Mouse (Mus musculus): ENCODE data around the gene Runx1. TPM values are rescaled to one million over a fixed set of nuclear protein-coding genes. Genes with fewer than 3 reads are reported as not detected.

Runx1 gene
- polyA plus RNA-seq, 1 experiment from 2014 or later = 2.1 TPM

DNA sequence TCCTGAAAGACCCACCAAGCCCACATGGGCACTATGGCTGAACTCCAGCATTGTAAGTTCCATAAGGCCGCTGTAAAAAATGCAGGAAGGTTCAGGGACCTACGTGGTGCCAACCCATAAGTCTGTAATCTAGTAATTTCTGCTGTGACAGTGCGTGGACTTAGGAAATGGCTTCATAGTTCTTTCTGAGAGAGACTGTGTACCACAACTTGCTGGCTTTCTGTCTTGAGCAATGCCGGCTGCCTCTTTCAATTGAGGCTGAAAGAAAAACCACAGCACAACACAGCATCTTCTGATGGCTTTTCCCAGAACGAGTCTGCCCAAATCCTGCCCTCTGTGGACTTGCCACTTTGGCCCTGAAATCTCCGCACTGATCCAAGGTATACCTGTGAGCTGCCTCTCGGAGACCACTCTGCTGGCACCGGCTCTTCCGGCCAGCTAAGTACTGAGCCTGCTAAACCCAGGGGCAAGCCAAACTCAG is 1.2 kb downstream of the Runx1 start:
- H3K9me3 ChIP-seq (replicated peaks) = no peaks in the 10 kb centered on the region

GRCm38 (mm10) chr16:92824003-92824722 is 1.8 kb downstream of the Runx1 start:
- Histone ChIP-seq H3K9ac (no peak overlapping the region), H3K4me2 (no peak overlapping the region), H3K4me1 (peaks cover 16% of the 10 kb centered on the region), H3K27ac (no peak overlapping the region), H3K36me3 (no peaks in the 10 kb centered on the region), H3K9me3 (replicated peaks) (no peaks in the 10 kb centered on the region), H3K4me3 (replicated peaks) (no peak overlapping the region), H3K27me3 (0 out of 2 replicates have a peak, but pooled peaks cover 5% of the 10 kb centered on the region)
- ATAC-seq (replicated peaks; ENCODE audit: low FRiP score) = no peak
- WGBS = 87% methylated on average over 6 of the region's 6 CpGs

More for the DNA sequence above, 1.2 kb downstream of the Runx1 start:
- Histone ChIP-seq H3K27ac (no peak overlapping the region), H3K9ac (no peak overlapping the region), H3K27me3 (0 out of 2 replicates have a peak, but pooled peaks cover 4% of the 10 kb centered on the region), H3K36me3 (no peaks in the 10 kb centered on the region), H3K4me1 (peaks cover 16% of the 10 kb centered on the region), H3K4me2 (no peak overlapping the region), H3K4me3 (replicated peaks) (no peak overlapping the region)
- 88% methylated on average over 9 of the region's 9 CpGs for WGBS
- ATAC-seq (replicated peaks; ENCODE audit: low FRiP score) = no peak

GRCm38 (mm10) chr16:92823381-92823862 is 2.5 kb downstream of the Runx1 start:
- Histone ChIP-seq H3K9ac (no peak overlapping the region), H3K4me3 (replicated peaks) (no peak overlapping the region), H3K4me2 (no peak overlapping the region), H3K4me1 (peaks cover 16% of the 10 kb centered on the region), H3K27me3 (peaks cover 8% of the 10 kb centered on the region), H3K27ac (no peak overlapping the region), H3K36me3 (no peaks in the 10 kb centered on the region), H3K9me3 (replicated peaks) (no peaks in the 10 kb centered on the region)
- 51% methylated on average over 5 of the region's 5 CpGs for WGBS
- no peak for ATAC-seq (replicated peaks; ENCODE audit: low FRiP score)

DNA sequence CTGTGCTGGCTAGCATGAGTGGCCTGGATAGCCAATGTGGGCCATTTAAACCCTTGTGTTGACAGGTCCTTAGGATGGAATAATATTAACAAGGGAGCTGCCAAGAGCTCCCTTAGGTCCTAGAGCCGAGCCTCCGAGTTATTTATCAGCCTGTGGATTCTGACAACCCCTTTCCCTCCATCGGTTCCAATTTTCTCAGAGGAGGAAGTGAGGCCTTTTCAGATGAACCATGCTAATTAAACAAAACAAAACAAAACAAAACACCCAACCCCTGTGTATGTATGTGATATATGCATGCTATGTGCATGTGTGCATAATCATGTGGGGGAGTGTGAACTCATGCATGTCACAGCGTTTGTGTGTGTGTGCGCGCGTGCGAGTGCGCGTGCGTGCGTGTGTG is 3.3 kb downstream of the Runx1 start:
- WGBS = 75% methylated on average over 12 of the region's 12 CpGs
- Histone ChIP-seq H3K27me3 (peaks cover 8% of the 10 kb centered on the region), H3K36me3 (no peaks in the 10 kb centered on the region), H3K27ac (no peak overlapping the region), H3K4me2 (no peak overlapping the region), H3K4me1 (peaks cover 16% of the 10 kb centered on the region), H3K4me3 (replicated peaks) (no peak overlapping the region), H3K9ac (no peak overlapping the region), H3K9me3 (replicated peaks) (no peaks in the 10 kb centered on the region)
- no peak for ATAC-seq (replicated peaks; ENCODE audit: low FRiP score)

- no peak overlapping the region for H3K4me3 ChIP-seq (replicated peaks)
- H3K4me1 ChIP-seq = peaks cover 16% of the 10 kb centered on the region
- H3K9me3 ChIP-seq (replicated peaks) = no peaks in the 10 kb centered on the region
- no peak overlapping the region for H3K27ac ChIP-seq
- WGBS = 47% methylated on average over 14 of the region's 14 CpGs
- ATAC-seq (replicated peaks; ENCODE audit: low FRiP score) = peak; percentile 71; the same call in 1 of the 2 replicates
- H3K9ac ChIP-seq = no peak overlapping the region
- peaks cover 8% of the 10 kb centered on the region for H3K27me3 ChIP-seq
- H3K4me2 ChIP-seq = no peak overlapping the region
- H3K36me3 ChIP-seq = no peaks in the 10 kb centered on the region
These were observed 3.9 kb downstream of the Runx1 start for GRCm38 (mm10) chr16:92821938-92822629.

- Histone ChIP-seq H3K27ac (no peak overlapping the region), H3K36me3 (no peaks in the 10 kb centered on the region), H3K4me3 (replicated peaks) (no peak overlapping the region), H3K9ac (no peak overlapping the region), H3K4me1 (peaks cover 16% of the 10 kb centered on the region), H3K27me3 (peaks cover 8% of the 10 kb centered on the region), H3K4me2 (no peak overlapping the region), H3K9me3 (replicated peaks) (no peaks in the 10 kb centered on the region)
- 46% methylated on average over 5 of the region's 5 CpGs for WGBS
- ATAC-seq (replicated peaks; ENCODE audit: low FRiP score) = no peak
These were observed 4.4 kb downstream of the Runx1 start for GRCm38 (mm10) chr16:92821596-92821937.

- Histone ChIP-seq H3K4me3 (replicated peaks) (no peak overlapping the region), H3K9me3 (replicated peaks) (no peaks in the 10 kb centered on the region), H3K36me3 (no peaks in the 10 kb centered on the region), H3K4me2 (no peak overlapping the region), H3K4me1 (peaks cover 16% of the 10 kb centered on the region), H3K9ac (no peak overlapping the region), H3K27me3 (peaks cover 8% of the 10 kb centered on the region), H3K27ac (no peak overlapping the region)
- ATAC-seq (replicated peaks; ENCODE audit: low FRiP score) = no peak
- 83% methylated on average over 6 of the region's 6 CpGs for WGBS
These were observed 5.5 kb downstream of the Runx1 start for GRCm38 (mm10) chr16:92820451-92820850.

- H3K27me3 ChIP-seq = peaks cover 8% of the 10 kb centered on the region
- H3K4me3 ChIP-seq (replicated peaks) = no peak overlapping the region
- no peak for ATAC-seq (replicated peaks; ENCODE audit: low FRiP score)
- no peak overlapping the region for H3K4me2 ChIP-seq
- 78% methylated on average over 8 of the region's 8 CpGs for WGBS
- H3K9ac ChIP-seq = no peak overlapping the region
- no peaks in the 10 kb centered on the region for H3K9me3 ChIP-seq (replicated peaks)
- peaks cover 16% of the 10 kb centered on the region for H3K4me1 ChIP-seq
- no peak overlapping the region for H3K27ac ChIP-seq
- H3K36me3 ChIP-seq = no peaks in the 10 kb centered on the region
These were observed 7.3 kb downstream of the Runx1 start for GRCm38 (mm10) chr16:92818480-92819269.

GRCm38 (mm10) chr16:92816092-92816491 is 9.9 kb downstream of the Runx1 start:
- H3K27me3 ChIP-seq = peaks cover 8% of the 10 kb centered on the region
- 89% methylated on average over 7 of the region's 7 CpGs for WGBS
- no peak for ATAC-seq (replicated peaks; ENCODE audit: low FRiP score)
- H3K27ac ChIP-seq = no peak overlapping the region
- H3K4me1 ChIP-seq = no peaks in the 10 kb centered on the region
- H3K4me3 ChIP-seq (replicated peaks) = no peak overlapping the region
- no peaks in the 10 kb centered on the region for H3K9me3 ChIP-seq (replicated peaks)
- H3K36me3 ChIP-seq = no peaks in the 10 kb centered on the region
- no peak overlapping the region for H3K9ac ChIP-seq
- no peak overlapping the region for H3K4me2 ChIP-seq

DNA sequence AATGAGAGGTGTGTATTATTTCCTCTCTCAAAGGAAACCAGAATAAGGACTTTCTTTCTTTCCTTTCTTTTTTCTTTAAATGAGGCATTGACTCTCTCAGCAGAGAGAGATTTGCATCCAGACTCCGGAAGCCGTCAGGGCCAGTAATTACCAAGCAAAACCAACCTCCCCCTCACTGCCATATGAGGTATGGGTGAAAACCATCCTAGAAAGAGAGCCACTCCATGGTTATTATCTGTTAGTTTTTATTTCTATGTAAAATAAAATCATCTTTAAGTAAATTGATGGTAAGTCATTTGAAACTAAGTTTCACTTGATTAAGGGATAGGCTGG is 10.8 kb downstream of the Runx1 start:
- Histone ChIP-seq H3K27me3 (peaks cover 8% of the 10 kb centered on the region), H3K4me1 (no peaks in the 10 kb centered on the region), H3K9ac (no peak overlapping the region), H3K36me3 (no peaks in the 10 kb centered on the region), H3K27ac (no peak overlapping the region), H3K4me3 (replicated peaks) (no peak overlapping the region), H3K4me2 (no peak overlapping the region), H3K9me3 (replicated peaks) (no peaks in the 10 kb centered on the region)
- no peak for ATAC-seq (replicated peaks; ENCODE audit: low FRiP score)
- WGBS = 73% methylated on average over 2 of the region's 2 CpGs

- H3K4me3 ChIP-seq (replicated peaks) = no peak overlapping the region
- no peak overlapping the region for H3K4me2 ChIP-seq
- H3K36me3 ChIP-seq = no peaks in the 10 kb centered on the region
- no peaks in the 10 kb centered on the region for H3K4me1 ChIP-seq
- no peak overlapping the region for H3K27ac ChIP-seq
- no peak overlapping the region for H3K9ac ChIP-seq
- ATAC-seq (replicated peaks; ENCODE audit: low FRiP score) = no peak
- peaks cover 4% of the 10 kb centered on the region for H3K27me3 ChIP-seq
- WGBS = 73% methylated on average over 5 of the region's 5 CpGs
- no peaks in the 10 kb centered on the region for H3K9me3 ChIP-seq (replicated peaks)
These were observed 11.4 kb downstream of the Runx1 start for GRCm38 (mm10) chr16:92814366-92815194.
